Mouse (Mus musculus) hindbrain, embryonic 14.5 days (tissue): ENCODE results near the gene Wfdc18. TPM values are rescaled to one million over a fixed set of nuclear protein-coding genes. Genes with fewer than 3 reads are reported as not detected.

Experiments used
- ATAC-seq: fragments of 200-750 bp; cut with Nextera tagmentation; 2 replicates; pipeline ENCODE4 v1.8.0; 2017; ENCODE audit warnings: moderate number of reproducible peaks, mild to moderate bottlenecking, moderate TSS enrichment, moderate library complexity; ENCODE audit not compliant: low FRiP score
- DNase-seq: peaks from one replicate; pipeline ENCODE4 v3.0.0-alpha.2; 2015; ENCODE audit warnings: low spot score
- H3K27ac ChIP-seq: fragments of 300-500 bp; sonication (generic); 2 replicates; pipeline ENCODE4 v1.5.1; 2014; ENCODE audit warnings: mild to moderate bottlenecking, moderate library complexity
- H3K27me3 ChIP-seq: fragments of 300-500 bp; sonication (generic); 2 replicates; pipeline ENCODE4 v1.6.1; 2014; ENCODE audit warnings: mild to moderate bottlenecking, low read length, mixed read lengths; ENCODE audit not compliant: control insufficient read depth, insufficient read depth
- H3K36me3 ChIP-seq: fragments of 300-500 bp; sonication (generic); replicated peaks from 2 replicates; pipeline ENCODE4 v1.6.1; 2014; ENCODE audit not compliant: control insufficient read depth, insufficient read depth
- H3K4me1 ChIP-seq: fragments of 300-500 bp; sonication (generic); replicated peaks from 2 replicates; pipeline ENCODE4 v1.6.1; 2014; ENCODE audit warnings: antibody characterized with exemption, low read length, mixed read lengths; ENCODE audit not compliant: control insufficient read depth, insufficient read depth
- H3K4me2 ChIP-seq: fragments of 300-500 bp; sonication (generic); replicated peaks from 2 replicates; pipeline ENCODE4 v1.6.1; 2014; ENCODE audit warnings: mild to moderate bottlenecking, moderate library complexity
- H3K4me3 ChIP-seq: fragments of 300-500 bp; sonication (generic); replicated peaks from 2 replicates; pipeline ENCODE4 v1.5.1; 2014; ENCODE audit warnings: mild to moderate bottlenecking, low read length
- H3K9ac ChIP-seq: fragments of 300-500 bp; sonication (generic); 2 replicates; pipeline ENCODE4 v1.6.1; 2014
- H3K9me3 ChIP-seq: fragments of 300-500 bp; sonication (generic); 2 replicates; pipeline ENCODE4 v1.6.1; 2016; ENCODE audit warnings: low read length; ENCODE audit not compliant: control insufficient read depth
- WGBS: fragments of 180-500 bp; shearing (Covaris S2); extraction: QIAGEN DNeasy Blood & Tissue Kit; methylation state at CpG from one replicate; pipeline ENCODE4 v1.1.7; 2014; 5-methylcytosine and 5-hydroxymethylcytosine counted together
- polyA plus RNA-seq: library from polyadenylated mRNA; unstranded; fragments of >200 nt; fragmentation: Nextera tagmentation; extraction: Ambion mirVana; gene quantifications from 2 replicates; pipeline ENCODE4 v1.2.1, GENCODE M21; 2014

Gene Wfdc18
- polyA plus RNA-seq, 1 experiment from 2014 or later: not detected

DNA sequence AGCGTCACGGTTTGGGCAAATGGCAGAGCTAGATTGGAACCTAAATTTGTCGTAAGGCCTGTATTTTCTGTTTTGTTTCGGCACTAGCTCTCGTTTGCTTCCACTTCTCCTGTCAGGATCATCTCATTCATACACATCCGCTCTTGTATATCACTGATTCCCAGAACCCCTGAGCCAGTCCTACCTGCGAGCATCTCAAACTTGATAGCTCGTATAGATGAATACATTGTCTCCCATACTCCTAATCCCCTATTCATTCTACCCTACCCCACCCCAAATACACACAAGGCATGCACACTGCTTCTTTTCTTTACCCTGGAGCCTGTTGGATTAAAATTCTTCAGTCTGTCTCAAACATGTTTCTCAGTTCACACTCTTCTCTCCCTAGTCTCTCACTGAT is 45.4 kb downstream of the Wfdc18 start:
- Histone ChIP-seq H3K36me3 (peaks cover 37% of the 10 kb centered on the region), H3K9ac (peak overlapping the region; percentile 79), H3K4me2 (peak overlapping the region; percentile 73), H3K9me3 (no peaks in the 10 kb centered on the region), H3K27me3 (peaks cover 22% of the 10 kb centered on the region), H3K4me3 (peak overlapping the region; percentile 59), H3K27ac (peak overlapping the region; percentile 83), H3K4me1 (peaks cover 15% of the 10 kb centered on the region)
- no peak; the same call in 1 of the 2 replicates for ATAC-seq
- WGBS: 6% methylated on average over 8 of the region's 8 CpGs
- no peak for DNase-seq

Other genes starting within 250 kb of the Wfdc18 start
- 3.9 and 4.2 TPM in 2 replicates for gene Mmp28, start 245.9 kb upstream of the Wfdc18 start, polyA plus RNA-seq
- 9.4 and 11.3 TPM in 2 replicates for gene Taf15, start 235.9 kb upstream of the Wfdc18 start, polyA plus RNA-seq
- gene Heatr9, start 186.8 kb upstream of the Wfdc18 start, polyA plus RNA-seq: not detected in 2 replicates
- not detected in 2 replicates for gene Ccl5, start 178.5 kb upstream of the Wfdc18 start, polyA plus RNA-seq
- 2.1 and 2.9 TPM in 2 replicates for gene Ccl9, start 130.4 kb upstream of the Wfdc18 start, polyA plus RNA-seq
- gene Ccl6, start 115.9 kb upstream of the Wfdc18 start, polyA plus RNA-seq: 2.5 and 3.1 TPM in 2 replicates
- gene Rpl9-ps1, start 63.4 kb upstream of the Wfdc18 start, polyA plus RNA-seq: not detected in 2 replicates
- gene Ccl3, start 59.7 kb upstream of the Wfdc18 start, polyA plus RNA-seq: 1.5 and 1.9 TPM in 2 replicates
- 0.43 TPM in 1 of 2 replicates, not detected in the other for gene Ccl4, start 46.4 kb upstream of the Wfdc18 start, polyA plus RNA-seq
- 0.73 and 1.4 TPM in 2 replicates for gene Wfdc17, start 5.0 kb upstream of the Wfdc18 start, polyA plus RNA-seq
- not detected in 2 replicates for gene Wfdc21, start 37.9 kb downstream of the Wfdc18 start, polyA plus RNA-seq
- 29.1 and 33.3 TPM in 2 replicates for gene Heatr6, start 44.7 kb downstream of the Wfdc18 start, polyA plus RNA-seq
- 0.21 TPM in 1 of 2 replicates, not detected in the other for gene Hnf1b, start 141.0 kb downstream of the Wfdc18 start, polyA plus RNA-seq
- 21.9 and 25.3 TPM in 2 replicates for gene Ddx52, start 233.0 kb downstream of the Wfdc18 start, polyA plus RNA-seq